Mouse (Mus musculus) olfactory bulb, adult 2 months (tissue): ENCODE results near the gene Rnft2.

Experiments
- CTCF ChIP-seq: fragments of 200-500 bp; IDR thresholded peaks from 2 replicates; pipeline ENCODE4 v1.5.1; 2012; ENCODE audit warnings: low read depth, mild to moderate bottlenecking, low read length, moderate library complexity; ENCODE audit not compliant: insufficient read depth
- POLR2A ChIP-seq: fragments of 200-500 bp; IDR thresholded peaks from 2 replicates; pipeline ENCODE4 v1.6.1; 2012; ENCODE audit warnings: mild to moderate bottlenecking, low read depth, low read length, moderate library complexity; ENCODE audit not compliant: insufficient read depth

GRCm38 (mm10) chr5:118256981-118257380, 12.1 kb upstream of the Rnft2 start:
- TF ChIP-seq CTCF = no peak
- TF ChIP-seq POLR2A = no peak
